Mouse (Mus musculus) erythroid progenitor cell, adult 5-6 weeks (primary cell): Measurements from ENCODE around the gene Nup107. TPM values are rescaled to one million over a fixed set of nuclear protein-coding genes. Genes with fewer than 3 reads are reported as not detected.

Experiments
- ATAC-seq: replicated peaks from 2 replicates; pipeline ENCODE4 v1.8.0; 2016; ENCODE audit warnings: moderate number of reproducible peaks, mild to moderate bottlenecking, moderate TSS enrichment, inconsistent platforms; ENCODE audit not compliant: poor library complexity, low FRiP score, severe bottlenecking
- total RNA-seq, 2 experiments: library from RNA; stranded (forward) in 1 of 2; stranded (reverse) in 1 of 2; fragments of 150-400 nt in 1 of 2; fragments of 186-747, 209-891 nt in 1 of 2; gene quantifications; 2 replicates each; pipeline versions ENCODE4 v1.2.3 to v1.2.4; 2015 to 2017; ENCODE audit warnings: low replicate concordance in 2 of 2

Gene Nup107
- total RNA-seq, 2 experiments from 2014 or later, result 45.6 to 76.7 TPM

GRCm38 (mm10) chr10:117803870-117804850 lies 11.7 kb upstream of the Nup107 start:
- ATAC-seq, result no peak

- no peak for ATAC-seq
Measured at GRCm38 (mm10) chr10:117801886-117802285, 9.4 kb upstream of the Nup107 start.

- ATAC-seq, result no peak
Measured at GRCm38 (mm10) chr10:117799806-117800205, 7.3 kb upstream of the Nup107 start.

GRCm38 (mm10) chr10:117798436-117799035 lies 6.0 kb upstream of the Nup107 start:
- ATAC-seq, result no peak

- no peak for ATAC-seq
Measured at GRCm38 (mm10) chr10:117797684-117798083, 5.2 kb upstream of the Nup107 start.

GRCm38 (mm10) chr10:117797106-117797505 lies 4.6 kb upstream of the Nup107 start:
- no peak for ATAC-seq

GRCm38 (mm10) chr10:117796181-117796580 lies 3.7 kb upstream of the Nup107 start:
- no peak for ATAC-seq

GRCm38 (mm10) chr10:117795206-117795605 lies 2.7 kb upstream of the Nup107 start:
- ATAC-seq, result no peak

GRCm38 (mm10) chr10:117793436-117794030 lies 1.0 kb upstream of the Nup107 start:
- no peak for ATAC-seq

- ATAC-seq, result no peak
Measured at GRCm38 (mm10) chr10:117791171-117791470, 1.4 kb downstream of the Nup107 start.

GRCm38 (mm10) chr10:117790421-117791170 lies 1.9 kb downstream of the Nup107 start:
- ATAC-seq, result no peak

- ATAC-seq, result no peak
Measured at GRCm38 (mm10) chr10:117790011-117790410, 2.5 kb downstream of the Nup107 start.

GRCm38 (mm10) chr10:117784646-117785045 lies 7.9 kb downstream of the Nup107 start:
- ATAC-seq, result no peak

- ATAC-seq, result no peak
Measured at GRCm38 (mm10) chr10:117783786-117784420, 8.6 kb downstream of the Nup107 start.

GRCm38 (mm10) chr10:117782491-117783260 lies 9.8 kb downstream of the Nup107 start:
- ATAC-seq, result no peak

- ATAC-seq, result no peak
Measured at GRCm38 (mm10) chr10:117782056-117782455, 10.4 kb downstream of the Nup107 start.

- no peak for ATAC-seq
Measured at GRCm38 (mm10) chr10:117781021-117781725, 11.3 kb downstream of the Nup107 start.

- ATAC-seq, result no peak
Measured at GRCm38 (mm10) chr10:117780306-117780911, 12.1 kb downstream of the Nup107 start.
